Mouse (Mus musculus) limb, embryonic 11.5 days (tissue): ENCODE data around the gene Spint3. TPM values are rescaled to one million over a fixed set of nuclear protein-coding genes. Genes with fewer than 3 reads are reported as not detected.

Experiments used
- ATAC-seq: fragments of 200-750 bp; cut with Nextera tagmentation; 2 replicates; pipeline ENCODE4 v1.8.0; 2017; ENCODE audit warnings: low read depth; ENCODE audit not compliant: insufficient number of reproducible peaks, low FRiP score, low TSS enrichment
- DNase-seq: peaks from one replicate; pipeline ENCODE4 v3.0.0-alpha.2; 2015; ENCODE audit warnings: low spot score
- H3K27ac ChIP-seq: fragments of 300-500 bp; sonication (generic); replicated peaks from 2 replicates; pipeline ENCODE4 v1.5.1; 2014; ENCODE audit warnings: low read depth, mild to moderate bottlenecking, low read length
- H3K27me3 ChIP-seq: fragments of 300-500 bp; sonication (generic); 2 replicates; pipeline ENCODE4 v1.6.1; 2014; ENCODE audit warnings: mild to moderate bottlenecking, low read length, mixed read lengths; ENCODE audit not compliant: control insufficient read depth, insufficient read depth
- H3K36me3 ChIP-seq: fragments of 300-500 bp; sonication (generic); 2 replicates; pipeline ENCODE4 v1.6.1; 2014; ENCODE audit warnings: mild to moderate bottlenecking, low read length, moderate library complexity, mixed read lengths; ENCODE audit not compliant: control insufficient read depth, insufficient read depth
- H3K4me1 ChIP-seq: fragments of 300-500 bp; sonication (generic); 2 replicates; pipeline ENCODE4 v1.6.1; 2014; ENCODE audit warnings: low read length, mixed read lengths; ENCODE audit not compliant: control insufficient read depth, insufficient read depth
- H3K4me2 ChIP-seq: fragments of 300-500 bp; sonication (generic); 2 replicates; pipeline ENCODE4 v1.6.1; 2014; ENCODE audit warnings: low read depth, mild to moderate bottlenecking, moderate library complexity; ENCODE audit not compliant: severe bottlenecking
- H3K4me3 ChIP-seq: fragments of 300-500 bp; sonication (generic); 2 replicates; pipeline ENCODE4 v1.5.1; 2014; ENCODE audit warnings: low read depth, low read length
- H3K9ac ChIP-seq: fragments of 300-500 bp; sonication (generic); 2 replicates; pipeline ENCODE4 v1.6.1; 2014; ENCODE audit warnings: mild to moderate bottlenecking, low read length
- H3K9me3 ChIP-seq: fragments of 300-500 bp; sonication (generic); 2 replicates; pipeline ENCODE4 v1.6.1; 2016; ENCODE audit warnings: low read length; ENCODE audit not compliant: control insufficient read depth
- WGBS: fragments of 180-500 bp; shearing (Covaris S2); extraction: QIAGEN DNeasy Blood & Tissue Kit; methylation state at CpG from one replicate; pipeline ENCODE4 v1.1.7; 2014; 5-methylcytosine and 5-hydroxymethylcytosine counted together
- polyA plus RNA-seq: library from polyadenylated mRNA; unstranded; fragments of >200 nt; fragmentation: Nextera tagmentation; extraction: Ambion mirVana; gene quantifications from 2 replicates; pipeline ENCODE4 v1.2.1, GENCODE M21; 2014

The Spint3 gene
- polyA plus RNA-seq, 1 experiment from 2014 or later, result not detected

GRCm38 (mm10) chr2:164543745-164544144, 29.5 kb downstream of the Spint3 start:
- Histone ChIP-seq H3K4me2 (no peak overlapping the region), H3K4me1 (no peaks in the 10 kb centered on the region), H3K27me3 (no peaks in the 10 kb centered on the region), H3K36me3 (no peaks in the 10 kb centered on the region), H3K9ac (no peak overlapping the region), H3K4me3 (no peak overlapping the region), H3K9me3 (no peaks in the 10 kb centered on the region), H3K27ac (no peak overlapping the region)
- no peak for ATAC-seq
- DNase-seq, result no peak
- WGBS, result 71% methylated on average over 2 of the region's 2 CpGs

- Histone ChIP-seq H3K9ac (no peak overlapping the region), H3K27me3 (no peaks in the 10 kb centered on the region), H3K4me1 (no peaks in the 10 kb centered on the region), H3K36me3 (no peaks in the 10 kb centered on the region), H3K27ac (no peak overlapping the region), H3K4me2 (no peak overlapping the region), H3K9me3 (no peaks in the 10 kb centered on the region), H3K4me3 (no peak overlapping the region)
- DNase-seq (no peak), ATAC-seq (no peak)
- 87% methylated on average over 7 of the region's 7 CpGs for WGBS
Measured at GRCm38 (mm10) chr2:164542598-164542997, 30.7 kb downstream of the Spint3 start.

GRCm38 (mm10) chr2:164542132-164542531, 31.1 kb downstream of the Spint3 start:
- H3K4me1 ChIP-seq, result no peaks in the 10 kb centered on the region
- H3K9ac ChIP-seq, result no peak overlapping the region
- no peak overlapping the region for H3K4me3 ChIP-seq
- DNase-seq (no peak), ATAC-seq (no peak)
- no peaks in the 10 kb centered on the region for H3K9me3 ChIP-seq
- no peaks in the 10 kb centered on the region for H3K27me3 ChIP-seq
- no peak overlapping the region for H3K27ac ChIP-seq
- H3K36me3 ChIP-seq, result no peaks in the 10 kb centered on the region
- WGBS, result 80% methylated on average over 5 of the region's 5 CpGs
- no peak overlapping the region for H3K4me2 ChIP-seq

- no peak overlapping the region for H3K27ac ChIP-seq
- DNase-seq (no peak), ATAC-seq (no peak)
- no peaks in the 10 kb centered on the region for H3K9me3 ChIP-seq
- H3K4me2 ChIP-seq, result no peak overlapping the region
- H3K27me3 ChIP-seq, result no peaks in the 10 kb centered on the region
- 43% methylated on average over 8 of the region's 8 CpGs for WGBS
- H3K4me1 ChIP-seq, result no peaks in the 10 kb centered on the region
- no peak overlapping the region for H3K9ac ChIP-seq
- H3K36me3 ChIP-seq, result no peaks in the 10 kb centered on the region
- no peak overlapping the region for H3K4me3 ChIP-seq
Measured at GRCm38 (mm10) chr2:164540652-164541427, 32.4 kb downstream of the Spint3 start.

GRCm38 (mm10) chr2:164537003-164537402, 36.3 kb downstream of the Spint3 start:
- Histone ChIP-seq H3K4me1 (no peaks in the 10 kb centered on the region), H3K27ac (no peak overlapping the region), H3K9me3 (no peaks in the 10 kb centered on the region), H3K36me3 (no peaks in the 10 kb centered on the region), H3K4me2 (no peak overlapping the region), H3K9ac (no peak overlapping the region), H3K4me3 (no peak overlapping the region), H3K27me3 (no peaks in the 10 kb centered on the region)
- 80% methylated on average over 4 of the region's 4 CpGs for WGBS
- DNase-seq, result no peak
- no peak for ATAC-seq

- H3K36me3 ChIP-seq, result no peaks in the 10 kb centered on the region
- ATAC-seq (no peak), DNase-seq (no peak)
- no peaks in the 10 kb centered on the region for H3K9me3 ChIP-seq
- no peak overlapping the region for H3K27ac ChIP-seq
- H3K4me2 ChIP-seq, result no peak overlapping the region
- 75% methylated on average over 10 of the region's 10 CpGs for WGBS
- no peak overlapping the region for H3K4me3 ChIP-seq
- no peak overlapping the region; the same call in 1 of the 2 replicates for H3K9ac ChIP-seq
- H3K27me3 ChIP-seq, result no peaks in the 10 kb centered on the region
- no peaks in the 10 kb centered on the region for H3K4me1 ChIP-seq
Measured at GRCm38 (mm10) chr2:164534315-164534714, 38.9 kb downstream of the Spint3 start.

- Histone ChIP-seq H3K4me2 (no peak overlapping the region), H3K4me3 (no peak overlapping the region), H3K27me3 (no peaks in the 10 kb centered on the region), H3K27ac (no peak overlapping the region), H3K36me3 (no peaks in the 10 kb centered on the region), H3K4me1 (no peaks in the 10 kb centered on the region), H3K9me3 (no peaks in the 10 kb centered on the region), H3K9ac (no peak overlapping the region)
- DNase-seq (peak; percentile 84), ATAC-seq (no peak)
- 8% methylated on average over 3 of the region's 3 CpGs for WGBS
Measured at GRCm38 (mm10) chr2:164531169-164531568, 42.1 kb downstream of the Spint3 start.

GRCm38 (mm10) chr2:164528557-164528956, 44.7 kb downstream of the Spint3 start:
- Histone ChIP-seq H3K27ac (no peak overlapping the region), H3K9ac (no peak overlapping the region), H3K9me3 (no peaks in the 10 kb centered on the region), H3K36me3 (no peaks in the 10 kb centered on the region), H3K27me3 (no peaks in the 10 kb centered on the region), H3K4me1 (no peaks in the 10 kb centered on the region), H3K4me2 (no peak overlapping the region), H3K4me3 (no peak overlapping the region)
- no peak for ATAC-seq
- no peak for DNase-seq
- WGBS, result 59% methylated on average over 5 of the region's 5 CpGs
